Mouse (Mus musculus) frontal cortex, postnatal 14 days (tissue): ENCODE data around the gene Pdia6.

ENCODE experiments used
- DNase-seq, 2 experiments: peaks; one replicate each; pipeline ENCODE4 v3.0.0; 2022; ENCODE audit warnings: low spot score in 2 of 2

Pdia6 gene

DNA sequence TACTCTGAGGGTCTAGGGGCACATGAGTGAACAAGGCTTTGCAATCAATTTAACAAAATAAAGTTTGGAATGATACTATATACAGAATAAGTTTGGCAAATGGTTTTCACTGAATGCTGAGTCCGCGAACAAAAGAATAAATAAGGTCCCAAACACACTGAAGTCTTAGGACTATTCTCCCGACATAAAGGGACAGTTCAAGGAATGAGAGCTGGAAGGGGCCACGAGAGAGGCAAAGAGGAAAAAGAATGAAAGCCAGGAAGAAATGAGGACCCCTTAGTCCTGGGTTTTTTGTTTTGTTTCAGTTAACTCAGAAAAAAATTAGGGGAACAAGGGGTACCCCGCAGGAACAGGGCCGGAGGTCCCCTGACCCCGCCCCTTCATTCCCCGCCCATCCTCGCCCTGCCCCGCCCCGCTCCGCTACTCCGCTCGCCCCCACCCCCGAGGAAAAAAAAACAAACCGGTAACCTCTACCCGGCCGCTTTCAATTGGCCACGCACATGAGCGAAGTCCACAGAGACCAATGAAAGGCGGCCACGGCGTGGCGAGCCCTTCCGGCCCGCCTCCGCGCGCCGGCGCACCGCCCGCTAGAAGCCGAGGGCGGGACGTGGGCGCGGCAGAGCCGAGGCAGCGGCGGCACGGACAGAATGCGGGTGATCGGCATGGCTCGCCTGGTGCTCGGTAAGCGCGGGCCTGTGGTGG, at the start of gene Pdia6:
Pdia6 (plus strand) TSS at position 575 of the 702 bp plus-strand sequence.
- DNase-seq, result peak; percentile 83 to 87

DNA sequence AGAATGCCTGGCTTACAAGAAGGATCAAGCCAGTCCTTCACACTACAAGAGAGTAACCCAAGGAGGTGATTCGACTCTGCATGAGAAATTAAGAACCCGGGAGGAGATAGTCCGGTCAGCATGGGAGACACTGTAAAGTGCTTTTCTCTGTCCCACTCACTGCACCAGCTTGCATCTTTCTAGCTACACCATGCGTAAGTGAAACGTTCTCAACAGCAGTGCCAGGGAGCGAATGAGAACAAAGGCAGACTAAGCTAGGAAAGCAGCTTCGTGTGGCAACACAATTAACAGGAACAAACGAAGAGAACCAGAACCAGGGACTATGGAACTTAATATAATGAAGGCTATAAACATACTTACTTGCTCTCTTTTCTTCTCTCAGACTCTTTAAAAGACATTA, 48.0 kb upstream of the Pdia6 start:
- no peak for DNase-seq

DNA sequence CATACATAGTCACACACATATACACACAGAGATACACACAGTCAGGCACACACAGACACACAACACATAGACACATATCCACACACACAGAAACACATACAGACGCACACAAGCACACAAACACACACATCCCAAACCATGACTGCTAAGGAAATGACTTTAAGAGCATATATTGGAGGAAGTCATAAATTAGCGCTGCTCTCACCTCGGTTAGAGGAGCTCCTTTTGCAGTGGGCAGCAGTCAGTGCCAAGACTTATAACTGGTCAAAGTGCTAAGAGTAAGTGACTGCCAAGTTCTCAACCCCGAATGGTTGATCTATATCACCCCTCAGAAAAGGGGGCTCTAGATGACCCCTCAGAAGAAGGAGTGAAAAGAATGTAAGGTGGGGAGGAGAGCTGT, 47.2 kb upstream of the Pdia6 start:
- DNase-seq, result no peak

DNA sequence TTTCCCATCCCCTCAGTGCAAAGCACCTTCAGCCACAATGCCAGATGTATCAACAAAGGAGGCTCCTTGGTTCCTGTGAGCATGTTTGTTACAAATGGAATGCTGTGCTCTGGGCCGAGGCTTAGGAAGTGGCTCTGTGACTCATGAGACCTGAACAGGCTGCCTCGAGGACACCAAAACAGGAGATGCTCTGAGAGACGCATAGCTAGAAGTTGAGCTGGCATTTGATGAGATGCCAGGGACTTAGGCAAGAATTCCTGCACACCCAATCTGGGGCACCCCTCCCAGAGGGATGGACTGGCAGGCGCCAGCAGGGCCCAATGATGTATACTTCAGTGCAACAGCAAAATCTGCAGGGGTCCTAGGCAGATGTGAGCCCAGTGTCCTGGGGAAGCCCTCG, 45.7 kb upstream of the Pdia6 start:
- no peak for DNase-seq

DNA sequence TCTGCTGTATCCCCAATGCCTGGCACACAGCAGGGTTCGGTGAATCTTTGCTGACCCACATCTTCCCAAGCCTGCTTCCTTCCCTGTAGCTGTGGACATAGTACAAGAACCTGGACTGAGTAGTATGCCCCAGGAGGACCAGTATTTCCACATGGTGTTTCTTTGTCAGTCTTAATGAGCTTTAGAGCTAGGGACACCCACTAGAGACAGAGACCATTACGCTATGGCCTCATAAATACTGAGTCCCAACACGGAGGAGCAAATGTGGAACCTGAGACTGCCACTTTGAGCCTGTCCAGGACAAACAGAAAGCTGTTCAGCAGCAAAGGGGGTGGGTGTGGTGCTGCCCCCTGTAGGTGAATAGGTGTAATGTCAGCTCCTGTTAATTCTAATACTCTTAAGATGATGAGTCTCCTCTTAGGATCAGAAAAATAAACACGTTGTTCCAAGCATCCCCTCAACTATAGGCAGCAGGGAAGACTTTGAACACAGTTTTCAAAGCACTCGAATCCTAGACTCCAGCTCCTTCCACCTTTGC, 44.4 kb upstream of the Pdia6 start:
- no peak for DNase-seq

DNA sequence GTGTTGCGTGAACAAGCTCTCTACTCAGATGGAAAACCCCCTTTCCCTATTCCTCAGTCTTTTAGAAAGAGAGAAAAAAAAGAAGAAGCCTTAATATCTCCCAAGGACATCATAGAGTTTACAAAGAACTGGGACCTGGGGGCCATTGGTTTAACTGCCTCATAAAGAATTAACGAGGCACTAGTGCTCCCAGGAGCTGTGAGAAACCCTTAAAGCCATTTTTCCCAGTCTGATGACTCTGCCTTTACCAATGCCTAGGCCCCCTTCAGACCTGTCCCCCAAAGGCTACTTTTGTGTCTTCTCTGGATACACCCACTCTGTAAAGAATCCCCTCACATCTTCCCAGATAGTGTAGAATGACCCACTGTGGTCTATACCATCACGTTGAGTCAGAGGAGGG, 43.3 kb upstream of the Pdia6 start:
- no peak for DNase-seq

DNA sequence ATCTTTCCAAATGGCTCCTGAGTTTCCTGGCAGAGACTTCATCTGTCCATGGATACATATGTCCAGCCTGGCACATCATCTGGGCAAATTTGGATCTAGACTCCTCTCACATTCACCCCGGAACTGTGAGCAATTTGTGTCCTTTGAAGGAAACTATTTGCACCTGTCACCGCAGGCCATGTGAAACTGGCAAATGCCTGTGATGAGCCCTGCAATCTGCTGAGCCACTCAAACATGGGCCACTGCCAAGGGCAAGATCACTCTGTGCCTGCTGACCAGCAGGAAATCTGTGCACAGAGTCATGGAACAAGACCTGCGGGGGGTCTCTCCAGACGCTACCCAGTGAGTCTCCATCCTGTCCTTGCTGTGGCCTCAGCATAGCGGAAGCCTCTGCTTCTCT, 41.3 kb upstream of the Pdia6 start:
- no peak for DNase-seq

DNA sequence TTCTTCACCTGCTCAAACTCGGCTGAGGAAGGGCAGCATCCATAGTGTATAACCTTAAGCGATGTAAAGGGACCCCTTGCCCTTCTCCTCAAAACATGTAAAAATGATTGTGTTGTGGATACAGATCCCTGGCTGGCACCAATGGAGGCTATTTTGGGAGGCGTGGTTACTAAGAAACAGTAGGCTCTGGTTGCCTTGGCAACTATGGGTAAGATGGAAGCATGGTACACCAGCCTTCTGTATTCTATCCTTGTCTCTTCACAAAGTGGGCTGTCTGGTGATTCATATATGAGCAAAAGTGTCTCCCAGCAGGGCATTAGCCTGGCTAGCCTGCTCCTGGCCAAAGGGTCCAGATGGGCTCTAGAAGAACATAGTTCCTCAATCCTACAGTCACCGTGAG, 38.4 kb upstream of the Pdia6 start:
- DNase-seq, result peak in 1 of 2 experiments; percentile 59

DNA sequence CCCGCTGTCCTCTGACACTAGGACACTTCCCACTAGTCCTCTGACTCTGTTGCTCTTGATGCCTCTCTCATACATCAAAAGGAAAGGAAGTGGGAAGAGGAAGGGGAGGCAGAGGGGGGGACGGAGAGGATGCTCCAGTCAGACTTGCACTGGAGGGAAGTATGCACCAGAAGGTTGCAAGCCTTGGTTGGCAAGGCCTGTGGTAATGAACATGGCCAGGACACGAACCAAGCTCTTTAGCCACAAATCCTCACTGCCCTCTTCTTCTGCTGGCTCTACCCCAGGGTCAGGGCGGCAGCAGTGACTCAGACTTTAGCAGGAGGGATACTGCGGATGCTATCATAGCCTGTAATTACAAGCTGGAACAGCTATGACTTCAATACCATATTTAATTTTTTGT, 35.8 kb upstream of the Pdia6 start:
- DNase-seq, result no peak

DNA sequence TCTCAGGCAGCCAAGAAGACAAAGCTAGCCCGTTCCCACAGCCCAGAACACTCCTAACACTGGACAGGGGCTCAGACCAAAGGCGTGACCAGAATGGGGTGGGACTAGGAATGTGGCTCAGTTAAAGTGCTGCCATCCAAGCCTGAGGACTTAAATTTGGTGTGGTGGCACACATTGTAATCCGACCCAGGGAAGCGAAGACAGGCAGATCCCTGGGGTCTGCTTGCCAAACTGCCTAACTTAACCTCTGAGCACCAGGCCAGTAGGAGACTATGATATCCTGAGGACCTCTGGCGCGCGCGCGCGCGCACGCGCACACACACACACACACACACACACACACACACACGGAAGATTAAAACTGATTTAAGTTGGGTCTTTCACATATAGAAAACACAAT, 34.8 kb upstream of the Pdia6 start:
- no peak for DNase-seq

DNA sequence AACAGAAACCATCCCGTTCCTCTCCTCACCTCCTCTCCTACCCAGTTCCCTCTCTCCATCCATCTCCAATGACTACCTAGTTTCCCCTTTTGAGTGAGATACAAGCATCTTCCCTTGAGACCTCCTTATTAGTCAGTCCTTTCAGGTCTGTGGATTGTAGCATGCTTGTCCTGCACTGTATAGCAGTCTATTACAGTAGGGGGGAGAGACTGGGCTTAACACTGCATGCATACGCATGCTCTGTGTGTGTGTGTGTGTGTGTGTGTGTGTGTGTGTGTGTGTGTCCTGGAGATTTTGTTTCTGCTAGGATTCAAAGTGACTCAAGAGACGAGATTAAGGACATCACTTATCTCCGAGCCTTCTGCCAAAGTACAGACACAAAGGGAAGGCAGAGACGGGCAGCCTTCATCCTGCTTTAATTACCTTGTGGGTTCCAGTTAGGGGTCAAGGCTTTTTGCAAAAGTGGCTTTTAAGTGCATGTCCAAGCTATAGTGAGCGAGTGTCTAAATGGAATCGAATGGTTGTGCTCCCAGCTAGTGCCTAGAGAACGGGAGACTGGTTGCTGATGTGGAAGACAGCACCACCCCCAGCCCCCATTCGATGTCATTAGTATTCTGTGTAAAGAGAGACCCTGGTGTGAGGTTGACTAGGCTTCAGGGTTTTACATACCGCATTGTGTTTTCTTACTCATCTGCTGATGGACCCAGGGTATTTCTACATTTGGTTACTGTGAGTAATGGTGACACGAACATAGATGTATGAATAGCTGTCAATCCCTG, 30.6 kb upstream of the Pdia6 start:
- no peak for DNase-seq

DNA sequence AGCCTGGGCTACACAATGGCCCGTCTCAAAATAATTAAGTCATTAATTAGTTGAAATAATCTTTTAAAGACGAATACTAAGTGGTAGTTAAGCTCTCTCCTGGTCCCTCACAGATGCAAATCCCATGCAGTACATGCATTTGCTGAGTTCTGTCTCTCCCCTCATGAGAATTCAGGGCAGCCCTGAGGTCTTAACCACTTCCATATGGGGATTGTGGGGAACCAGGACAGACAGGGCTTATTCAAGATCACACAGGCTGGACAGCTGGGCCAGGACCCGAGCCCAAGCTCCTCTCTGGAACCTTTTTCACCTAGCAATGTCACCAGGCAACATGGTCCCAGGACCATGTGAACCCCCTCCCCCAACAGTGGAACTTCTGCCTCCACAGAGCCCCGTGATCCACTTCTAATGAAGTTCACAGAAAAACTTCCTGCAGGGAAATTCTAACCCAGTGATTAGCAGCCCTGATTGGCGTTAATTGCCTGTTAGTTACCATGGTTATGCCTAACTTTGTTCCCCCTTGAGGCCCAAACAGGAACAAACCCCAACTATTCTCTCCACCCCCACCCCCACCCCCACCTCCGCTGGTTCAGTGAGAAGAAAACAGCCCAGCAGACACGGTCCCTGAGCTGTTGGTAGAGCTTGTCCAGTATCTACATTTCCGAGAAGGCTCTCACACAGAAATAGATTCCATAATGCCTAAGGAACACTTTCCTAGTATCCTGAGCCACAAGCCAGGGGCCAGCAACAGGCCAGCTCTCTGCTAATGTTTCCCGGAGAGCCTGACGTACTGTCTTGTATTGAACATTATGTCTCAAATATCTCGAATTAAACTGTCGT, 27.5 kb upstream of the Pdia6 start:
- no peak for DNase-seq

DNA sequence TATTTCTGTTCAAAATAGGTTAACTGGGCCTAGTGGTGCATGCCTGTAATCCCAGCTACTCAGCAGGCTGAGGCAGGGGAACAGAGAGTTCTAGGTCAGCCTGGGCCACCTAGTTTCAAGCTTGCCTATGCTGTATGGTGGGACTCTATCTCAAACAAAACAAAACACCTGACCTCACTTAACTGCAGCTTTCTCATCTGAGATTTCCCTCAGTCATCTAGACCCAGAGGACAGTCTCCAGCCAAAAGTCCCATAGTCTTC, 27.0 kb upstream of the Pdia6 start:
- DNase-seq, result no peak

DNA sequence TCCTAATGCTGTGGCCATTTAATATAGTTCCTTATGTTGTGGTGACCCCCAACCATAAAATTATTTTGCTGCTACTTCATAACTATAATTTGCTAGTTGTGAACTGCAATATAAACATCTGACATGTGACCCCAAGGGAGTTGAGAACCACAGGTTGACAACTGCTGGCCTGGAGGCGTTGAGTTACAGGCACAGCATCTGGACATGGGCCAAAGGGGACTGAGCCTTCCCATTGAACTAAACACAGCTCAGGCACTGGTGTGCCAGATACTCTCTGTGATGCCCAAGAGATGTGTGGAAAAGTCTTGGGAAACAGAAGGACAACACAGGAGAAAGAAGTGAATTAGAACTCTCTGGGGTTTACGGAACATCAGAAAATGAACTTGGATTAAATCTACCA, 25.3 kb upstream of the Pdia6 start:
- no peak for DNase-seq

DNA sequence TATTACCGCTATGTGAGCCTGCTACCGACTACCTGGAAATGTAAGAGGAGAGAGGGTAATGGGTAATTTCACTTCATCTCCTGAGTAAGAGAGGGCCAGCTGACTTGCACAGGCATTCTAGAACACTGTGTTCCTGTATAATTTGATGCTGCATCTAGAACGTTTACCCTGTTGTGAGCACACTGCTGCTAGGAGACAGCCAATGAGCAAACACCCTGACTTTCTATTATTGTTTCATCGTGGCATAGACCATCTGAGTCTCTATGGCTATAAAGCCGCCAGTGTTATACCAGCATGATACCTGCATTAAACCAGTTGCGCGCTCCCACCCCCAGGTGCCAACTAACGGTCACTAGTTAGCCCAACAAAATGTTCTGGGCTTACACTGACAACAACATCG, 24.7 kb upstream of the Pdia6 start:
- no peak for DNase-seq

DNA sequence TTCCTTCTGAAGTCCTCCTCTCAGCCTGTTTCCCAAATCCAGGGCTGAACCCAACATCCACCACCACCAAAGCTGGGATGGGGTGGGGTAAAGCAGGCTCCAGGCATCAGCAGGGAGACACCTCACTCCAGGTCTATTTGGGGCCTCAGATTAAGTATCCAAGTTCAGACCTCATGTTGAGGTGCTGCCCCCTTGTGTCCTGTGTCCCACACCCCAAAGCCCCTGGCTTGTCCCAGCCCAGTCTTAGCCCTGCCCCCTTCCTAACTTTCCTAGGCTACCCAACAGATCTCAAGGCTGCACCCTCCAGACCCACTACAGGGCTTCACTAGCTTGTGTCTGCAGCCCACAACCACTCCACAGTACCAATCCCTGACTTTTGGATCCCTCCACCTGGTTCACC, 24.3 kb upstream of the Pdia6 start:
- DNase-seq, result no peak

DNA sequence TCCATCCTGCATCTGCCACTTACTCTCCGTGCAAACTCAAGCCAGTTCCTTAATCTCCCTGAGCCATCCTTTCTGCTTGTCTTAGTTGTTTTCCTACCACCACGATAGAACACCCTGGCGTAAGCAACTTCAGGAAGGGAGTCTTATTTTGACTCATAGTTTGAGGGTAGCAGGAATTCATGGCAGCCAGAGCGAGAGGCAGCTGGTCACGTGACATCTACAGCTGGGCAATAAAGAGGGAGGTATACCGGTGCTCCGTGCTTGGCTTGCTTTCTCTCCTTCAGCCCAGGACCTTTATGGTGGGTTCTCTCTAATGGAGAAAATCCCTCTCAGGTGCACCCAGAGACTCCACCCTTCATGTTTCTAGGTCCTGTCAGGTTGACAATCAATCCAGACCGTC, 15.4 kb upstream of the Pdia6 start:
- no peak for DNase-seq

DNA sequence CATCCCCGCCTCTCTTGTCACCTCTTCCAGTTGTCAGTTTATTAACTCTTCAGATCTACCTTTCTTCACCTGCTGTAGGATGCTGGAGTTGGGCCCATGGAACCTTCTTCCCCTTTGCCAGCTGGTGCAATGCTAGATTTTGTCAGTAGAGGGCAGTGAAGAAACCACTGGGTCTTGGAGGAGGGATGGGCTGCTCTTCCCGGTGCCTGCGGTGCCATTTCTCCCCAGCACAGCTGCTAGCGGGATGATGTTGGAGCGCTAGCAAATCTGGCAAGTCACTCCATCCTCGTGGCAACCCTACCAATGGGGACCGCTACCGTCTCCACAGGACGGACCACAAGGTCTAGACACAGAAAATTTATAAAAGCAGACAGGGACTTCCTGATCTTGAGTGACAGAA, 13.3 kb upstream of the Pdia6 start:
- DNase-seq, result peak; percentile 63 to 67

DNA sequence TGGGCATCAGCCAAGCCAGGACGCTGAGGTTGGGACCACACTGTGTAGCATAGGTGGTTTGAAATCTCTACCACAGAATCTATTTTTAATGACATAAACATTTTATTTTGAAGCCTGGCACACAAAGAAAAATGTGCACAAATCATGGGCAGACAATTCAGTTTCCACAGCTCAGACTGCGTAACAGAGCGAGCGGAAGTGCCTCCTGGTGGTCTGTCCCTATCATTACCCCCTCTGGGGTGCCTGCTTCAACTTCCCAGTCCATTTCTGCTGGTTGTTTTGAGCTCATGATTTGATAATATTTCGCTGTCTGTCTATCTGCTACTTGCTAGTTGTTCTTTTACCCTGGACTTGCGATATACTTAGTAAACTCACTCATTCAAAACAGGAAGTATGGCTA, 10.7 kb upstream of the Pdia6 start:
- no peak for DNase-seq

DNA sequence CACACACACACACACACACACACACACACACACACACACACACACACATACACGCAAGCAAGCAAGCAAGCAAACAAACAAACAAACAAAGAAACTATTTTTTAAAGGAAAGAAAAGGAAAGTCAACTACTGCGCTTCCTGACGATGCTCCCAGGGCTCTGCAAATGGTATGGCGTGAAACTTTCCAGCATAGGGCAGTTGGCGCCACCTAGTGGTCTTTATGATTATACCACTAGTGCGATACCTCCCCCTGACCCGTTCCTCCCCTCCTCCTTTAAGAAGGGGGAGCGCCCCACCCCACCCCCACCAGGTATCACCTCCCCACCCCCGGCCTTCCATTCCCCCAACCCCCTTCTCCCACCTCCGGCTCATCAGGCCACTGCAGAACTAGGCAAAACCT, 9.4 kb upstream of the Pdia6 start:
- peak in 1 of 2 experiments; percentile 52 for DNase-seq

DNA sequence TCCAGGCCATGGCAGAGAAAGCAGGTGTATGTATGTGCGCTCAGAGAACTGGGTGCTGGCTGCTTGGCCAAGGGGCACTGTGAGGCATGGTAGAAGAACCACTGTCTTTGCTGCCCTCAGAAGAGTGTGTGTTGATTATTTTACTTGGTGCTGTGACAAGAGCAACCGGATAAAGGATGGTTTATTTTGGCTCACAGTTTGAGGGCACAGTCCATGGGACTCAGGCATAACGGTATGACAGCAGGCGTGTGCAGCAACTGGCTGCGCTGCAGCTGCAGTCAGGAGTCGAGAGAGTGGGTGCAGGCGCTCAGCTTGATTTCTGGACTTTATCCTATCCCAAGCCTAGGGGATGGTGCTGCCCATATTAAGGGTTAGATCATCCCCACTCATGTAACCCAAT, 7.9 kb upstream of the Pdia6 start:
- no peak for DNase-seq

DNA sequence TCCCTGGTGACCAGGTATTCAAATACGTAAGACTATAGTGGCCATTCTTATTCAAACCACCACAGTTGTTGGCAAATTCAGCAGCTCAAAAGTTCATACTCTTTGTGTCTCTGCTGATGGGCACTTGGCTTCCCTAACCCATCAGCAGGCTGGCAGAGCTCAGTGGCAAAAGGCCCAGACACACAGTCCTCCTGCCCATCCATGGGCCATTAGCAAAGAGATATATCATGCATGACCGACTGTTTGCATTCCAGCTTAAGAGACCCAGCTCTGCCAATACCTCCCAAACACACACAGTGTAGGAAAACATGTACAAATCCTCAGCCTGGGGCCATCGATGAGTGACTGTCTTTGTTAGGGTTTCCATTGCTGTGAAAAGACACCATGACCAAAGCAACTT, 5.3 kb upstream of the Pdia6 start:
- DNase-seq, result no peak

DNA sequence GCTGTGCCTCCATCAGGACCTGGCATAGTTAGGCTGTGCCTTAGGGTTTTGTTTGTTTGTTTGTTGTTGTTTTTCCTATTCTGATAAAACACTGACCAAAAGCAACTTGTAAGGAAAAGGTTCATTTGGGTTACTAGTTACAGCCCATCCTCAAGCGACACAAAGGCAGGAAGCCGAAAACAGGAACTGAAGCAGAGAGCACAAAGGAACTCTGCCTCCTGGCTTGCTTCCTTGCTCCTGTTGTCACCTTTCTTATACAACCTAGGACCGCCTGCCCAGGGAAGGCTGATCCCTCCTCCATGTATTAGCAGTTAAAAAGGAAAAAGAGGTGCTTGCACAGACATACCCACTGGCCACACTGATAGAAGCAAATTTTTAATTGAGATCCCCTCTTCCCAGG, 2.5 kb upstream of the Pdia6 start:
- no peak for DNase-seq
